In genomic region chr12:49974591-49975323, GRCm38 (mm10) we compare ENCODE assay signal across 10 mouse cellular contexts.
DNase-seq lines count a peak whose midpoint lies in the region; ATAC-seq and TF ChIP-seq lines count a peak whose summit lies in the region.
"Had no signal": no experiment of that assay in that cellular context is flagged by ENCODE, and none has a peak within 500 bp of the region (broad histone marks: within the 10 kb centered on the region; RNA-seq: fewer than 3 reads in every experiment).

No protein-coding gene starts in this region.

- no peak for ATAC-seq in embryonic facial prominence, embryonic 14.5 days (ENCODE audit: low read depth)
- ATAC-seq in midbrain, embryonic 11.5 days (ENCODE audit: low FRiP score) = peak; percentile 80
- ATAC-seq in forebrain, embryonic 13.5 days = peak; percentile 88
- no peak for ATAC-seq in midbrain, postnatal 0 days (ENCODE audit: low FRiP score)

- no peak overlapping the region for H3K9ac ChIP-seq in embryonic facial prominence, embryonic 14.5 days (ENCODE audit: low read depth, low read length)
- no peak overlapping the region for H3K9ac ChIP-seq in midbrain, embryonic 11.5 days (ENCODE audit: low read length)
- no peak overlapping the region for H3K9ac ChIP-seq in forebrain, embryonic 13.5 days
- H3K9ac ChIP-seq in midbrain, postnatal 0 days (replicated peaks; ENCODE audit: low read length, poor library complexity, severe bottlenecking) = no peak overlapping the region
- H3K9ac ChIP-seq: heart, embryonic 15.5 days had no signal

- no peaks in the 10 kb centered on the region for H3K4me1 ChIP-seq in embryonic facial prominence, embryonic 14.5 days (ENCODE audit: control insufficient read depth, insufficient read depth, low read length)
- no peaks in the 10 kb centered on the region for H3K4me1 ChIP-seq in embryonic facial prominence, embryonic 10.5 days
- H3K4me1 ChIP-seq in midbrain, embryonic 11.5 days (ENCODE audit: control insufficient read depth, insufficient read depth, low read length) = peaks cover 3% of the 10 kb centered on the region; the same call in 1 of the 2 replicates
- H3K4me1 ChIP-seq in midbrain, embryonic 10.5 days = peaks cover 18% of the 10 kb centered on the region
- peaks cover 8% of the 10 kb centered on the region for H3K4me1 ChIP-seq in forebrain, embryonic 13.5 days
- H3K4me1 ChIP-seq in midbrain, postnatal 0 days (ENCODE audit: insufficient read depth, low read length) = no peaks in the 10 kb centered on the region
- H3K4me1 ChIP-seq in kidney, adult 2 months (ENCODE audit: control insufficient read depth, insufficient read depth, low read length) = no peaks in the 10 kb centered on the region
- H3K4me1 ChIP-seq: heart, embryonic 15.5 days had no signal

- no peak for TF ChIP-seq CTCF in midbrain, postnatal 0 days (IDR thresholded peaks at IDR 0.05)
- TF ChIP-seq CTCF in kidney, adult 2 months (conservative IDR thresholded peaks at IDR 0.05; ENCODE audit: insufficient read depth, insufficient read length, low read depth, low read length) = no peak

- no peak for TF ChIP-seq POLR2A in kidney, adult 2 months (IDR thresholded peaks at IDR 0.05; ENCODE audit: low read depth, low read length)

- no peaks in the 10 kb centered on the region for H3K36me3 ChIP-seq in embryonic facial prominence, embryonic 14.5 days (ENCODE audit: control insufficient read depth, insufficient read depth, low read length)
- no peaks in the 10 kb centered on the region for H3K36me3 ChIP-seq in embryonic facial prominence, embryonic 10.5 days (replicated peaks)
- H3K36me3 ChIP-seq in midbrain, embryonic 11.5 days (ENCODE audit: control insufficient read depth, insufficient read depth, low read length) = no peaks in the 10 kb centered on the region
- no peaks in the 10 kb centered on the region for H3K36me3 ChIP-seq in midbrain, embryonic 10.5 days
- H3K36me3 ChIP-seq in forebrain, embryonic 13.5 days (ENCODE audit: poor library complexity, severe bottlenecking) = no peaks in the 10 kb centered on the region
- H3K36me3 ChIP-seq in midbrain, postnatal 0 days (ENCODE audit: insufficient read depth, low read length) = no peaks in the 10 kb centered on the region
- H3K36me3 ChIP-seq in kidney, adult 2 months (ENCODE audit: control insufficient read depth, insufficient read depth, low read length) = no peaks in the 10 kb centered on the region
- H3K36me3 ChIP-seq: heart, embryonic 15.5 days had no signal

- H3K27ac ChIP-seq in embryonic facial prominence, embryonic 14.5 days (replicated peaks; ENCODE audit: low read depth, low read length) = no peak overlapping the region
- no peak overlapping the region for H3K27ac ChIP-seq in embryonic facial prominence, embryonic 10.5 days (replicated peaks)
- no peak overlapping the region for H3K27ac ChIP-seq in midbrain, embryonic 11.5 days (ENCODE audit: low read depth, low read length)
- no peak overlapping the region for H3K27ac ChIP-seq in midbrain, embryonic 10.5 days (replicated peaks)
- H3K27ac ChIP-seq in forebrain, embryonic 13.5 days = no peak overlapping the region
- H3K27ac ChIP-seq in midbrain, postnatal 0 days (ENCODE audit: low read depth, low read length) = no peak overlapping the region
- H3K27ac ChIP-seq in kidney, adult 2 months (ENCODE audit: insufficient read depth, low read depth, low read length) = no peak overlapping the region
- H3K27ac ChIP-seq: heart, embryonic 15.5 days had no signal

- WGBS in embryonic facial prominence, embryonic 14.5 days = 61% methylated on average over 2 of the region's 2 CpGs
- WGBS in embryonic facial prominence, embryonic 10.5 days = 62% methylated on average over 2 of the region's 2 CpGs
- 21% methylated on average over 2 of the region's 2 CpGs for WGBS in midbrain, embryonic 11.5 days
- 31% methylated on average over 2 of the region's 2 CpGs for WGBS in midbrain, embryonic 10.5 days
- 3% methylated on average over 2 of the region's 2 CpGs for WGBS in forebrain, embryonic 13.5 days
- WGBS in midbrain, postnatal 0 days = 19% methylated on average over 2 of the region's 2 CpGs
- 71% methylated on average over 2 of the region's 2 CpGs for WGBS in kidney, adult 2 months

- no peaks in the 10 kb centered on the region for H3K9me3 ChIP-seq in embryonic facial prominence, embryonic 14.5 days (ENCODE audit: control insufficient read depth, low read length)
- no peaks in the 10 kb centered on the region for H3K9me3 ChIP-seq in embryonic facial prominence, embryonic 10.5 days
- H3K9me3 ChIP-seq in midbrain, embryonic 11.5 days (ENCODE audit: control insufficient read depth, low read length) = no peaks in the 10 kb centered on the region
- no peaks in the 10 kb centered on the region for H3K9me3 ChIP-seq in midbrain, embryonic 10.5 days (replicated peaks)
- H3K9me3 ChIP-seq in forebrain, embryonic 13.5 days (replicated peaks) = no peaks in the 10 kb centered on the region
- H3K9me3 ChIP-seq in midbrain, postnatal 0 days (ENCODE audit: low read length) = no peaks in the 10 kb centered on the region
- H3K9me3 ChIP-seq: heart, embryonic 15.5 days had no signal

- DNase-seq in embryonic facial prominence, embryonic 14.5 days (ENCODE audit: low spot score) = peak; percentile 40
- no peak for DNase-seq in embryonic facial prominence, embryonic 10.5 days (ENCODE audit: low spot score)
- no peak for DNase-seq in midbrain, embryonic 11.5 days (ENCODE audit: low spot score, missing footprints)
- no peak for DNase-seq in midbrain, embryonic 10.5 days (ENCODE audit: low spot score)
- peak; percentile 65 for DNase-seq in midbrain, postnatal 0 days (ENCODE audit: low spot score)
- no peak for DNase-seq in kidney, adult 2 months
- no peak for DNase-seq in liver
- DNase-seq: right cerebral cortex, adult 18-20 months had no signal

- H3K4me3 ChIP-seq in embryonic facial prominence, embryonic 14.5 days (ENCODE audit: low read depth, low read length) = no peak overlapping the region
- H3K4me3 ChIP-seq in embryonic facial prominence, embryonic 10.5 days = no peak overlapping the region
- H3K4me3 ChIP-seq in midbrain, embryonic 11.5 days (ENCODE audit: low read depth, low read length) = no peak overlapping the region
- no peak overlapping the region for H3K4me3 ChIP-seq in midbrain, embryonic 10.5 days
- no peak overlapping the region for H3K4me3 ChIP-seq in forebrain, embryonic 13.5 days
- H3K4me3 ChIP-seq in midbrain, postnatal 0 days (ENCODE audit: low read depth, low read length) = no peak overlapping the region
- no peak overlapping the region for H3K4me3 ChIP-seq in kidney, adult 2 months (ENCODE audit: insufficient read depth, low read depth, low read length)
- H3K4me3 ChIP-seq: heart, embryonic 15.5 days had no signal

- H3K27me3 ChIP-seq in embryonic facial prominence, embryonic 14.5 days (replicated peaks; ENCODE audit: control insufficient read depth, insufficient read depth, low read length) = no peaks in the 10 kb centered on the region
- 0 out of 2 replicates have a peak, but pooled peaks cover 11% of the 10 kb centered on the region for H3K27me3 ChIP-seq in embryonic facial prominence, embryonic 10.5 days (replicated peaks; ENCODE audit: low read depth, poor library complexity, severe bottlenecking)
- H3K27me3 ChIP-seq in midbrain, embryonic 11.5 days (ENCODE audit: control insufficient read depth, insufficient read depth, low read length) = no peaks in the 10 kb centered on the region; the same call in 1 of the 2 replicates
- peaks cover 66% of the 10 kb centered on the region for H3K27me3 ChIP-seq in midbrain, embryonic 10.5 days (ENCODE audit: low read depth, poor library complexity, severe bottlenecking)
- H3K27me3 ChIP-seq in forebrain, embryonic 13.5 days = no peaks in the 10 kb centered on the region
- H3K27me3 ChIP-seq in midbrain, postnatal 0 days (ENCODE audit: insufficient read depth, low read length) = no peaks in the 10 kb centered on the region
- H3K27me3 ChIP-seq in kidney, adult 2 months (replicated peaks; ENCODE audit: control insufficient read depth, insufficient read depth, low read length) = no peaks in the 10 kb centered on the region
- H3K27me3 ChIP-seq: heart, embryonic 15.5 days had no signal

- H3K4me2 ChIP-seq in embryonic facial prominence, embryonic 14.5 days (ENCODE audit: low read depth, low read length) = no peak overlapping the region
- H3K4me2 ChIP-seq in midbrain, embryonic 11.5 days = no peak overlapping the region
- H3K4me2 ChIP-seq in forebrain, embryonic 13.5 days = no peak overlapping the region
- H3K4me2 ChIP-seq in midbrain, postnatal 0 days (ENCODE audit: low read depth, low read length, poor library complexity, severe bottlenecking) = no peak overlapping the region
- H3K4me2 ChIP-seq: heart, embryonic 15.5 days had no signal

Comparison
In these comparisons a context has a peak if more than half of its experiments do, and no peak if none do; other contexts are left out.
1. ATAC-seq: peak in midbrain, embryonic 11.5 days (single experiment) and forebrain, embryonic 13.5 days (single experiment); none in embryonic facial prominence, embryonic 14.5 days (single experiment) and midbrain, postnatal 0 days (single experiment).
2. DNase-seq: peak in embryonic facial prominence, embryonic 14.5 days (single experiment) and midbrain, postnatal 0 days (single experiment); none in embryonic facial prominence, embryonic 10.5 days (single experiment), midbrain, embryonic 11.5 days (single experiment), midbrain, embryonic 10.5 days (single experiment), kidney, adult 2 months (single experiment) and liver (single experiment).